Mouse (Mus musculus): ENCODE results near the gene Naf1.
A peak's percentile ranks its signal among the peaks of the same experiment; 100 is the strongest.

Naf1 gene

DNA sequence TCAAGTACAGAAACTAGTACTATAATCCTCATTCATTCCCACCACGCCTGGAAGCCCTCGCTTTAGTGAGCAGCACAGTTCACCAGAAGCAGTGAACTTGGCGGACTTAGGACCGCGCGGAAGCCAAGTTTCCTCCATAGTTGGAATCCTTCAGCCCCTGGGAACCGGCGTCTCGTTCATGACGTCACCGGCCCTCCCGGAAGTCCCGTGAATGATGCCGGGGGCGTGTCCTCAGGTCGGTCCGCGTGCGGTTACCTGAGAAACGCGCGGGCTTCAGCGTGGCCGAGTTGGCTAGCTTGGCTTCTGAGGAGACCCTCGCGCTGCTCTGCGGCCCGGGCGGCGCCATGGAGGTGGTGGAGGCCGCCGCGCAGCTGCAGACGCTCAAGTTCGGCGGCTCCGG is at the start of gene Naf1:
Gene Naf1, plus strand, starts transcription at position 195 of the 400 bp plus-strand sequence.
- DNase-seq (ENCODE audit: low spot score), result peak; percentile 97

DNA sequence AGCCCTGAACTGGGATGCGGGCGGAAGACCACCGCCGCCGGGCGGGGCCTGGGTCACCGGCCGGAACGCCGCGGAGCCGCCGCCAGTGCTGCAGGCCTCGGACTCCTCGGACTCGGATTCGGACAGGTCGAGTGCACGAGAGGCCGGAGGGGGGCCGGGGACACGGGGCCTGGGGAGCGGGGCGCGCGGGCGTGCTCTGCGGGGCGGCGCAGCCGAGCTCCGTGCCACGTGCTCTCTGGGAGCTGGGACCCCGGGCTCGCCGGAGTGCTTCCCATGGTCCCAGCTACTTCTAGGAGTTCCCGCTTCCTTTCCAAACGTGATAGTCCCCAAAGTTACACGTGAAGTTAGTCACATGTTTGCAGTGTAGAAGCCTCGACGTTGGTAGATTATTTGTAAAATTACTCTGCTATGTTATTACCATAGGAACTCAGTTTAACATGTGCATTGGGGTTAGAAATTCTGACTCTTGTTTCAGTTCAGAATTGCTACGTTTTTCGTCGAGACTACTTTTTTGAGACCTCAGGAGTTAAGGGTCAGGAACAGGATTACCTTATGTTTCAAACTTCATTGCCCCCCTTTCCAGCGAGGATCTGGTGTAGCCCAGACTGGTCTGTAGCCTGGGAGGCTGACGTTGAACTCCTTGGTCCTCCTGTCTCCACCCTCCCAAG is 1.0 kb downstream of the Naf1 start:
- peak; percentile 69 for DNase-seq (ENCODE audit: low spot score)

- DNase-seq (ENCODE audit: low spot score), result no peak
Observed at GRCm38 (mm10) chr8:66861589-66862500, 1.8 kb downstream of the Naf1 start.

- no peak for DNase-seq (ENCODE audit: low spot score)
Observed at GRCm38 (mm10) chr8:66863761-66864160, 3.7 kb downstream of the Naf1 start.

DNA sequence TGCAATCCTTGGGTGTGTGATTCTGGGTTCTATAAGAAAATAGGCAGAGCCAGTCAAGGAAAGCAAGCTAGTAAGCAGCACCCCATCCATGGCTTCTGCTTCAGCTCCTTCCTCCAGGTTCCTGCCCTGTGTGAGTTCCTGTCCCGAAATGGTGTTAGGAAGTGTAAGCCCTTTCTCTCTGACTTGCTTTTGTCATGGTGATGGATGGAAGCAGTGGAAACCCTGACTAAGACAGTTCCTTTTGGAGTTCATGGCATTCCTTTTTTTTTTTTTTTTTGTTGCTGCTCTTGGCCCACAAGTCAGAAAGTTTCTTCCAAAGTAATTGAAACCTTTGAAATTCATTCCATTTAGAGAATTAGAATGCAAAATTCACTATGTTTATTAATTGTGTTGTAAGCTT is 5.1 kb downstream of the Naf1 start:
- DNase-seq (ENCODE audit: low spot score), result no peak

GRCm38 (mm10) chr8:66867679-66868078 is 7.7 kb downstream of the Naf1 start:
- DNase-seq (ENCODE audit: low spot score), result no peak

DNA sequence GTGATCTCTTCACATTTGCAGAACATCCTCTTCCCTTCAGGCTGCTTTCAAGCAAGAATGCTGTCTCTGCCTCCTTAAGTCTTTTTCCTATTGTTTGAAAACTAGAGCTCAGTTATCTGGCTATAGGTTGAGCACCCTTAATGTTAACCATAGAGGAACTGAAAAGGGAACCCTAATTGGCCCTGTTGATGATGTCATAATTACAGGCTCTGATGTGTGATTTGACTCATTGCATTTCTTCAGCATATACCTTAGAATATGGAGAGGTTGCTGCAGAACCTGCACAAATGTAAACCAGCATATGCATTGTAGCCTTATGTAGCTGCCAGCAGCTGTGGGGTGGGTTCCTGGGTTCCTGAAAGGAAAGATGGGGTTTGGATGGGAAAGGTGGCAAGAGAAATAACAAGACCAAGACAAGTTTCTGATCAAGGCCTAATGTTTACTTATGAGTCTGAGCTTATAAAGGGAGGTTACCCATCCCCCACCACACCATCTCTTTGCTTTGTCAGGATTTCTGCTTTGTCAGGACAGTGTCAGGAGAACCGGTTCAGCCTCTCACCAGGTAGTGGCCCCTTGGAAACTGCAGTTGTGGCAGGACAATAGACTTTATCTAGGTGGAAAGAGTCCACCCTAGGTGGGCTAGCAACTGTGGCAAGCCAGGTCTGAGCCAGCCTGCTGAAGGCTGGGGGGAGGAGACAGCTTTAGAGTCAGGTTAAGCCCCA is 9.4 kb downstream of the Naf1 start:
- DNase-seq (ENCODE audit: low spot score), result no peak

DNA sequence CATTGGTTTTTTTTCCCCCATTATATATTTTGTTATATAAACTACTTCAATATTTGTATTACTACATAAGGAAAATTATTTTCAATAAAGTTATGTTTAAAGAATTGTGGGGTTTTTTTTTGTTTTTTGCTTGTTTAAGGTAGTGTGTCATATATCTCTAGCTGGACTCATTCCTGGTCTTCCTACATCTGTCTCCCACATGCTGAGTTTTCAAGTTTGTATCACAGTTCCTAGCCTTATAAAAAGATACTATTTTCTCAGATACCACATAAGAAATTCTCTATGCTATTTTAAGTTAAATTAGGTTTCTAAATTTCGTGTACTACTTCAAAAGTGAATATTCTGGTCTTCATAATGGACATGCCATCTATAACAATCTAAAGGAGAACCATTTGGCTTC is 23.8 kb downstream of the Naf1 start:
- DNase-seq (ENCODE audit: low spot score), result no peak

- no peak for DNase-seq (ENCODE audit: low spot score)
Observed at GRCm38 (mm10) chr8:66891879-66892278, 31.9 kb downstream of the Naf1 start.

DNA sequence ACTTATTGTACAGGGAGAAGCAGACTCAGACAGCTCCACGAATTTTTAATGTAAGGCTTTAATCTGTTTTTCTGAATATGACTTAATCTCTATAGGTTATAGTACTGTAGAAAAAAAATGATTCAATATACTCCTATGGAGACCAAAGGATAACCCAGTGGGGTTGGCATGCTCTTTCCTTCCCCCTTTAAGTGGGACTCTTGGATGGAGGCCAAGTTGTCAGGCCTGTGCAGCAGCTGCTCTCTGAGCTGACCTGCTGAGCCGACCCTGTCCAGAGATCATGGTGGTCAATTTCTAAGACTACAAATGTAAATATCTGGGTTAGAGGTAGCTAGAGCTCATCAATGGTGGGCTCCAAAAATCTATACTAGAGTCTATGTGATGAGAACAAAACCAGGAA is 45.0 kb downstream of the Naf1 start:
- no peak for DNase-seq (ENCODE audit: low spot score)

- no peak for DNase-seq (ENCODE audit: low spot score)
Observed at GRCm38 (mm10) chr8:66905557-66905956, 45.5 kb downstream of the Naf1 start.

DNA sequence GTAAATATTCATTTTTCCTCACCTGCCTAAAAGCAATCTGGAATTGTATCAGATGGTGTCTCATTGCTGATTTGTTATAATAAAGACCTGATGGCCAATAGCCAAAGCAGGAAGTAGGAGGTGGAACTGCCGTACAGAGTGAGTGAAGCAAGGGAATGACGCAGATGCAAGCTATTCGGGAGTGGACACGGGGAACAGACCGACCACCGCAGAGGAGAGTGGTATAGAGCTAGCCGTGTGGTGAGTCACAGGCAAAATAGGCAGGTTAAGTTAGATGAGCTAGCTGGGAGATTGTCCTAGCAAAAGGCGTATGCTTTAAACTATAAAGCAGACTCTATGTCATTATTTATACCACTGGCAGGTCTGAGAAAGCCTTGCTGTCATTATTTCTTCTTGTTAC is 46.1 kb downstream of the Naf1 start:
- no peak for DNase-seq (ENCODE audit: low spot score)

GRCm38 (mm10) chr8:66910684-66911083 is 50.7 kb downstream of the Naf1 start:
- no peak for DNase-seq (ENCODE audit: low spot score)

GRCm38 (mm10) chr8:66913616-66914536 is 53.9 kb downstream of the Naf1 start:
- DNase-seq (ENCODE audit: low spot score), result peak; percentile 70

- no peak for DNase-seq (ENCODE audit: low spot score)
Observed at GRCm38 (mm10) chr8:66916056-66916455, 56.0 kb downstream of the Naf1 start.

GRCm38 (mm10) chr8:66917695-66918467 is 57.9 kb downstream of the Naf1 start:
- no peak for DNase-seq (ENCODE audit: low spot score)

DNA sequence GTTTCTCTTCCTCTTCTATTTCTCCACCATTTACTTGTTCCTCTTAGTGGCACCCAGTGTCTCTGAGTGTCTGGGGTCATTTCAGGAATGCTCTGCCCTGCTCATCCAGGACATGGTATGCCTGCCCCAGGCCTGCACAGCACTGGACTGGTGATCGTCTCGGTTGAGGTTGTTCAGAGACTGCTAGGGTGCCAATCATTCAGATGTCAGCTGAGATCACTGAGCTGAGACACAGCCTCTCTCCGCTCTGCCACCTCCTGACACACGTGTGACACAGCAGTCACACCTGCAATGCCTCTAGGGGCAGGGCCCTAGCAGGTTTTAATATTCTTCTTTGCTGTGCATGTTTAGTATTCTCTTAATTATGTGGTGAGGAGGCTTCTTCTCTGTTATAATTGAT is 58.5 kb downstream of the Naf1 start:
- no peak for DNase-seq (ENCODE audit: low spot score)

GRCm38 (mm10) chr8:66933746-66934145 is 73.7 kb downstream of the Naf1 start:
- no peak for DNase-seq (ENCODE audit: low spot score)

DNA sequence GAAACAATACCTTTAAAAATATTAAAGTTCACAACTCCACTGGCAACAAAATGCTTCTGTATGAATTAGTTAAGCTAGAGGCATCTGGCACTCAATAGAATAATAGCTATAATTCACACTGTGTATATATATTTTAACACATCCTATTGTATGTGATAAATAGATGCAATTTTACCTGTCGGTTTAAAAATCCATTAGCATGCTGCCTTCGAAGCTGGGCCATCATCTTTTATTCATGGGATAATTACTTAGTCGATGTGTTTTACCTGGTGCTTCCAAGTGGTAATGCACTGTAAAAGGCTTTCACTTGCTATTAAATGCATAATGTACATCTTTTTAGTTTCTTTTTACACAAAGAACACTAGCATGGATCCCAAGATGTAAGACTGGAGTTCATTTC is 76.2 kb downstream of the Naf1 start:
- DNase-seq (ENCODE audit: low spot score), result no peak

Measured in testis, postnatal 14 days (tissue).